Mouse (Mus musculus): Measurements from ENCODE around the gene Cib2.

- TF ChIP-seq CTCF (IDR thresholded peaks at IDR 0.05; ENCODE audit: borderline replicate concordance, control insufficient read depth, extremely low read depth, insufficient read depth, low read length, poor library complexity) = no peak
- TF ChIP-seq POLR2A (IDR thresholded peaks at IDR 0.05; ENCODE audit: control insufficient read depth, extremely low read depth, insufficient read depth, low read length, poor library complexity) = no peak
Observed at GRCm38 (mm10) chr9:54544954-54545315, 15.1 kb downstream of the Cib2 start.

Data from thymus, adult 2 months (tissue).